Mouse (Mus musculus): Measurements from ENCODE around the gene Lrrc57.

DNA sequence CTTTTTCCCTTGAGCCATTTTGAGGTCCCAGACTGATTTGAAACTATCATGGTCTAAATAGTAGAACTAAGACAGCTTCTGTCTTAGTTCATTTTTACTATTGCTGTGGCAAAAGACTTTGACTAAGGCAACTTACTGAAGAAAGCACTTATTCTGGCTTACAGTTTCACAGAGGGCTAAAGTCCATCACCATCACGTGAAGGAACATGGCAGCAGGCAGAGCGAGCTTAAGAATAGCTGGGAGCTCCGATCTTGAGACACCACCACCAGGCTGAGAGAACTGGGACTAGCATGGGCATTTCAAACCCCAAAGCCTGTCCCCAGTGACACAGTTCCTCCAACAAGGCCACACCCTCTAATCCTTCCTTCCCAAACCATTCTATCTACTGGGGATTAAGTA lies 38.2 kb downstream of the Lrrc57 start:
- TF ChIP-seq CTCF (IDR thresholded peaks at IDR 0.05; ENCODE audit: low read depth) (no peak), EP300 (IDR thresholded peaks at IDR 0.05; ENCODE audit: low read depth) (no peak)

Data from liver, embryonic 14.5 days (tissue).